Mouse (Mus musculus) ES-E14 (cell line): ENCODE data around the gene Dlx3. TPM values are rescaled to one million over a fixed set of nuclear protein-coding genes. Genes with fewer than 3 reads are reported as not detected.

Source experiments
- DNase-seq: peaks from one replicate; pipeline ENCODE4 v3.0.0-alpha.2; 2013; ENCODE audit warnings: low read depth, low spot score
- H3K27ac ChIP-seq: 2 replicates; pipeline ENCODE4 v1.5.1; 2012; ENCODE audit warnings: low read depth, mild to moderate bottlenecking, low read length, moderate library complexity, mixed read lengths; ENCODE audit not compliant: poor library complexity, insufficient read depth, severe bottlenecking
- H3K36me3 ChIP-seq: 2 replicates; pipeline ENCODE4 v1.6.1; 2012; ENCODE audit warnings: mild to moderate bottlenecking, low read length, moderate library complexity, mixed read lengths; ENCODE audit not compliant: control insufficient read depth, poor library complexity, insufficient read depth, severe bottlenecking
- H3K4me1 ChIP-seq, 2 experiments: fragments of 150-350 bp in 1 of 2; sonication (generic) in 1 of 2; 2 replicates each; pipeline ENCODE4 v1.6.1; 2012; ENCODE audit warnings: low read length in 2 of 2, mild to moderate bottlenecking in 1 of 2, mixed read lengths in 1 of 2; ENCODE audit not compliant: control insufficient read depth in 2 of 2, insufficient read depth in 2 of 2, poor library complexity in 1 of 2
- H3K4me3 ChIP-seq, 2 experiments: fragments of 150-350 bp in 1 of 2; sonication (generic) in 1 of 2; 2 replicates each; pipeline ENCODE4 v1.5.1; 2012; ENCODE audit warnings: low read length in 2 of 2, low read depth in 1 of 2, mild to moderate bottlenecking in 1 of 2, mixed read lengths in 1 of 2; ENCODE audit not compliant: insufficient read depth in 1 of 2, poor library complexity in 1 of 2, severe bottlenecking in 1 of 2
- H3K9ac ChIP-seq: 2 replicates; pipeline ENCODE4 v1.6.1; 2012; ENCODE audit warnings: low read depth, mild to moderate bottlenecking, low read length, mixed read lengths; ENCODE audit not compliant: poor library complexity, insufficient read depth, severe bottlenecking
- H3K9me3 ChIP-seq: fragments of 150-350 bp; sonication (generic); 2 replicates; pipeline ENCODE4 v1.6.1; 2012; ENCODE audit warnings: low read depth, mild to moderate bottlenecking, low read length; ENCODE audit not compliant: control insufficient read depth, insufficient read depth
- CHD2 ChIP-seq: IDR thresholded peaks from 2 replicates; pipeline ENCODE4 v1.6.1; 2014; ENCODE audit warnings: mild to moderate bottlenecking, low read depth, low read length, inconsistent platforms
- HCFC1 ChIP-seq: IDR thresholded peaks from 2 replicates; pipeline ENCODE4 v1.6.1; 2012; ENCODE audit warnings: low read length, inconsistent platforms, borderline replicate concordance; ENCODE audit not compliant: insufficient read depth
- MAFK ChIP-seq: IDR thresholded peaks from 2 replicates; pipeline ENCODE4 v1.6.1; 2014; ENCODE audit warnings: mild to moderate bottlenecking, low read depth, low read length, inconsistent platforms; ENCODE audit not compliant: insufficient read depth
- ZC3H11A ChIP-seq: IDR thresholded peaks from 2 replicates; pipeline ENCODE4 v1.6.1; 2012; ENCODE audit warnings: low read depth, mild to moderate bottlenecking, inconsistent platforms, low read length, borderline replicate concordance
- ZNF384 ChIP-seq: IDR thresholded peaks from 2 replicates; pipeline ENCODE4 v1.6.1; 2012; ENCODE audit warnings: low read depth, low read length, inconsistent platforms
- in situ Hi-C, 2 experiments: fragments of 600-800 bp; cut with MboI; formaldehyde crosslinking; loops; one replicate each; pipeline ENCODE4 v1.15.1; 2025; ENCODE audit warnings: low sequenced_read_pairs in 2 of 2, inconsistent platforms in 1 of 2; ENCODE audit not compliant: unreplicated experiment in 2 of 2
- total RNA-seq: library from RNA; depleted of rRNA; stranded (reverse); fragments of 300-350 nt; gene quantifications from 2 replicates; pipeline ENCODE4 v1.2.3, GENCODE M21; 2012

Gene Dlx3
- total RNA-seq, 1 experiment = 0.54 TPM

- no peak overlapping the region for H3K9ac ChIP-seq
- in situ Hi-C loops = no loop called here
- H3K4me3 ChIP-seq = no peak overlapping the region
- no peaks in the 10 kb centered on the region for H3K9me3 ChIP-seq
- H3K4me1 ChIP-seq = peaks cover 0 to 6% of the 10 kb centered on the region in 2 experiments; a peak in 1 of 4 replicates
- no peak for DNase-seq
- no peak overlapping the region for H3K27ac ChIP-seq
- TF ChIP-seq ZC3H11A (no peak), CHD2 (no peak), MAFK (no peak), HCFC1 (no peak), ZNF384 (no peak)
- no peaks in the 10 kb centered on the region for H3K36me3 ChIP-seq
Measured at GRCm38 (mm10) chr11:95153116-95153515, 33.2 kb downstream of the Dlx3 start.

- peaks cover 0 to 4% of the 10 kb centered on the region in 2 experiments; a peak in 1 of 4 replicates for H3K4me1 ChIP-seq
- no peaks in the 10 kb centered on the region for H3K9me3 ChIP-seq
- no peaks in the 10 kb centered on the region for H3K36me3 ChIP-seq
- H3K4me3 ChIP-seq = no peak overlapping the region
- no peak for TF ChIP-seq HCFC1
- TF ChIP-seq CHD2 = no peak
- TF ChIP-seq ZC3H11A = no peak
- TF ChIP-seq MAFK = no peak
- no peak for TF ChIP-seq ZNF384
- H3K27ac ChIP-seq = no peak overlapping the region
- no peak for DNase-seq
- no peak overlapping the region for H3K9ac ChIP-seq
- in situ Hi-C loops = no loop called here
Measured at GRCm38 (mm10) chr11:95153681-95154080, 33.8 kb downstream of the Dlx3 start.

GRCm38 (mm10) chr11:95155511-95155910 is 35.6 kb downstream of the Dlx3 start:
- in situ Hi-C loops = no loop called here
- no peak for DNase-seq
- Histone ChIP-seq H3K9me3 (no peaks in the 10 kb centered on the region), H3K9ac (no peak overlapping the region), H3K4me1 (peaks cover 0 to 3% of the 10 kb centered on the region in 2 experiments; a peak in 1 of 4 replicates), H3K36me3 (no peaks in the 10 kb centered on the region), H3K27ac (no peak overlapping the region), H3K4me3 (no peak overlapping the region)
- TF ChIP-seq HCFC1 (no peak), ZNF384 (no peak), MAFK (no peak), CHD2 (no peak), ZC3H11A (no peak)

GRCm38 (mm10) chr11:95157356-95157755 is 37.4 kb downstream of the Dlx3 start:
- Histone ChIP-seq H3K9me3 (no peaks in the 10 kb centered on the region), H3K27ac (no peak overlapping the region), H3K4me1 (peaks cover 0 to 3% of the 10 kb centered on the region in 2 experiments; a peak in 1 of 4 replicates), H3K4me3 (no peak overlapping the region), H3K36me3 (no peaks in the 10 kb centered on the region), H3K9ac (no peak overlapping the region)
- no peak for TF ChIP-seq HCFC1
- no peak for TF ChIP-seq ZC3H11A
- no peak for TF ChIP-seq MAFK
- TF ChIP-seq ZNF384 = no peak
- no peak for TF ChIP-seq CHD2
- no peak for DNase-seq
- in situ Hi-C loops = no loop called here

- TF ChIP-seq MAFK (no peak), ZNF384 (no peak)
- no peak overlapping the region for H3K9ac ChIP-seq
- H3K27ac ChIP-seq = no peak overlapping the region
- DNase-seq = no peak
- peaks cover 0 to 3% of the 10 kb centered on the region in 2 experiments; a peak in 1 of 4 replicates for H3K4me1 ChIP-seq
- H3K4me3 ChIP-seq = no peak overlapping the region
- in situ Hi-C loops = no loop called here
- H3K9me3 ChIP-seq = no peaks in the 10 kb centered on the region
- H3K36me3 ChIP-seq = no peaks in the 10 kb centered on the region
Measured at GRCm38 (mm10) chr11:95157872-95158271, 38.0 kb downstream of the Dlx3 start.
